Mouse (Mus musculus) embryonic facial prominence, embryonic 10.5 days (tissue): ENCODE measurements around the gene Harbi1. TPM values are rescaled to one million over a fixed set of nuclear protein-coding genes. Genes with fewer than 3 reads are reported as not detected.

Source experiments
- DNase-seq: peaks from one replicate; pipeline ENCODE4 v3.0.0-alpha.2; 2017; ENCODE audit warnings: low spot score
- H3K27ac ChIP-seq: fragments of 300-500 bp; sonication (generic); replicated peaks from 2 replicates; pipeline ENCODE4 v1.5.1; 2016; ENCODE audit warnings: mild to moderate bottlenecking
- H3K27me3 ChIP-seq: fragments of 300-500 bp; sonication (generic); replicated peaks from 2 replicates; pipeline ENCODE4 v1.6.1; 2016; ENCODE audit warnings: low read depth, mild to moderate bottlenecking; ENCODE audit not compliant: poor library complexity, severe bottlenecking
- H3K36me3 ChIP-seq: fragments of 300-500 bp; sonication (generic); replicated peaks from 2 replicates; pipeline ENCODE4 v1.6.1; 2016; ENCODE audit warnings: mild to moderate bottlenecking, moderate library complexity
- H3K4me1 ChIP-seq: fragments of 300-500 bp; sonication (generic); 2 replicates; pipeline ENCODE4 v1.6.1; 2016
- H3K4me3 ChIP-seq: fragments of 300-500 bp; sonication (generic); 2 replicates; pipeline ENCODE4 v1.5.1; 2016; ENCODE audit warnings: mild to moderate bottlenecking, moderate library complexity
- H3K9me3 ChIP-seq: fragments of 300-500 bp; sonication (generic); 2 replicates; pipeline ENCODE4 v1.6.1; 2016; ENCODE audit warnings: mild to moderate bottlenecking
- WGBS: fragments of 180-500 bp; shearing (Covaris S2); methylation state at CpG from one replicate; pipeline ENCODE4 v1.1.7; 2016; 5-methylcytosine and 5-hydroxymethylcytosine counted together
- polyA plus RNA-seq: library from polyadenylated mRNA; unstranded; fragments of >200 nt; fragmentation: Nextera tagmentation; extraction: Ambion mirVana; gene quantifications from 2 replicates; pipeline ENCODE4 v1.2.1, GENCODE M21; 2016

Gene Harbi1
- polyA plus RNA-seq: 24.8 and 26.9 TPM in 2 replicates

DNA sequence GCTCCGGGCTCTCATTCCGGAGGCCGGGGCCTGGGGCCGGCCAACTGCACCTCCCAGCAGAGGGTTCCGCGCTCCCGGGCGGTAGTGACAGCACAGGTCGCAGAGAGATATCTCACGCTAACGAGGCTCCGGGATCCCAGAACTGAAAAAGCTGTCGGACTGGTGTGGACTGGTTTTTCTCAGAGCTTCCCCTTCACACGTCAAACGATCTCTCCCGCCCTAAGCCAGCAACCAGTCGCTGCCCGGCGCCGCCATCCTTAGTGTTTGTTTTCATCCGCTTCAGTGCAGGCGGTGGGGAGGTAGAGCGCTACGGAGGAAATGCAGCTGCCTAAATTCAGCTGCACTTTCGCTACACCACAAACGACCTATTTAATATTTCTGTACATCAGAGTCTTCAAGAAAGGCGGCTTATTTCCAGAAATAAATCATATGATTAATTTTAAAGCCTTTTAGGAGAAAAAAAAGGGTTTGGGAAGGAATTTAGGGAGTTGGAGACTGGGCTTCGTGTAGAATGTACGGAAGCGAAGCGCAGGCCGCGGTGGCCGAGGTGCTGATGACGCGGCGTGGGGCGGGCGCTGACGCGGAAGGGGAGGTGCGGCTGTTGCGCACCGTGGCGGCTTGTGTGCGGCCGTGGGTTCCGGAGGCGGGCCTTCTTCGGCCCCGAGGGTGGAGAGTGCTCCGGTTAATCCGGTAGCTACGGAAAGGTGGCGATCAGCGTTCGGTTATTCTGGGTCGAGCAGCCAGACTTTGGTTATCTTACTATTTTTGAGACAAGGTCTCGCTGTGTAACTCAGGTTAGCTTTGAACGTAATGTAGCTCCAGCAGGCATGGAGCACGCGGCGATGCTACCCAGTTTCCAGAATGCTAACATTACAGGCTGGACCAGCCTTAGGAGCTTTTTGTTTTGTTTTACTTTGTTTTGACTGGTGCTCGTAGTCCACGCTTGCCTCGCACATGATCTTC is at the start of gene Harbi1, which contains the start of gene Atg13:
TSS of gene Harbi1 (plus strand) at position 581 of the 963 bp plus-strand sequence.
TSS of gene Atg13 (minus strand) at position 305 of the 963 bp plus-strand sequence.
- Histone ChIP-seq H3K27ac (peak within 1 kb of the TSS; percentile 92), H3K36me3 (peaks cover 11% of the 10 kb centered on the region; the same call in 1 of the 2 replicates)

GRCm38 (mm10) chr2:91660981-91661380 is 49.7 kb upstream of the Harbi1 start:
- Histone ChIP-seq H3K4me1 (no peaks in the 10 kb centered on the region; the same call in 1 of the 2 replicates), H3K27ac (no peak overlapping the region), H3K4me3 (no peak overlapping the region), H3K36me3 (peaks cover 93% of the 10 kb centered on the region), H3K27me3 (no peaks in the 10 kb centered on the region), H3K9me3 (no peaks in the 10 kb centered on the region)
- DNase-seq: no peak
- WGBS: 94% methylated on average over 6 of the region's 6 CpGs

More for the DNA sequence above, at the start of gene Harbi1, which contains the start of gene Atg13:
- no peaks in the 10 kb centered on the region for H3K27me3 ChIP-seq
- WGBS: under 1% methylated on average over 66 of the region's 66 CpGs
- peak within 1 kb of the TSS; percentile 94 for H3K4me3 ChIP-seq
- peak; percentile 94 for DNase-seq
- H3K9me3 ChIP-seq: no peaks in the 10 kb centered on the region
- H3K4me1 ChIP-seq: peaks cover 24% of the 10 kb centered on the region

DNA sequence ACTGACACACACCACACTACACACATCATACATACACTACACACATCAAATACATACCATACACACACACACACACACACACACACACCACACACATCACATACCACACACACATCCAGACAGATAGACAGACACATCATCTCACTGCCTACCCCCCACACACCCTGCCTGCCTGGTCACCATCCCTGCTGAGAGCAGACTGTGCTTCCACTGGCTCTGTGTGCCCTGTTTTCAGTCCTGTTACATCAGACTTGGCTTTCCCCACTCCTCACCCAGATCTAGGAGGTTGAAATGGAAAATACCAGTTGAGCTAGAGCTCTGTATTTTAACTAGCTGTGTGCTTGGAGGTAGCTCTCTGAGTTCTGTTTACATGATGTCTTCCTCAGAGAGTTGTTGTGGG is 45.9 kb upstream of the Harbi1 start:
- H3K27me3 ChIP-seq: no peaks in the 10 kb centered on the region
- no peak for DNase-seq
- no peak overlapping the region for H3K4me3 ChIP-seq
- H3K36me3 ChIP-seq: peaks cover 92% of the 10 kb centered on the region
- no peaks in the 10 kb centered on the region for H3K9me3 ChIP-seq
- no peak overlapping the region for H3K27ac ChIP-seq
- H3K4me1 ChIP-seq: 0 out of 2 replicates have a peak, but pooled peaks cover 2% of the 10 kb centered on the region

- H3K36me3 ChIP-seq: peaks cover 94% of the 10 kb centered on the region
These were observed 44.2 kb upstream of the Harbi1 start for GRCm38 (mm10) chr2:91666386-91666910.

DNA sequence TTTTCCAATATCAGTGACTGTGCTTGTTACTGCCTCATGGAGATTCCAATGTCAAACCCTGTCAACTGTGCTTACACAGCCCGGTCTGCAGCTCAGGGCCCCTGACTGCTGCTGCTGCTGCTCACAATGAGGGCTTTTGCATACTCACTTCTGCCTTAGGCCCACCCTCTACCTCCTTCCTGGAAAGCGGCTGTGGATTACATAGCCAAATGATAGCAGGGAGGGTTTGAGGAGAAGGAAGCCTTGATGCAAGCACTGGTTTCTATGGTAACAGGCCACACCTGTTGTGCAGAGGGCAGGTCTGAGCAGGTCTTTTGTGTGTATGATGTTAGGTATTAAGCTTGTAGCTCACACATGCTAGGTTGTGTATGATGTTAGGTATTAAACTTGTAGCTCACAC is 42.9 kb upstream of the Harbi1 start:
- peaks cover 93% of the 10 kb centered on the region for H3K36me3 ChIP-seq
- no peak for DNase-seq
- 79% methylated on average over 2 of the region's 2 CpGs for WGBS

More at GRCm38 (mm10) chr2:91666386-91666910, 44.2 kb upstream of the Harbi1 start:
- H3K27ac ChIP-seq: no peak overlapping the region
- no peaks in the 10 kb centered on the region for H3K9me3 ChIP-seq
- no peak overlapping the region for H3K4me3 ChIP-seq
- 95% methylated on average over 6 of the region's 6 CpGs for WGBS
- H3K27me3 ChIP-seq: no peaks in the 10 kb centered on the region
- DNase-seq: no peak
- 0 out of 2 replicates have a peak, but pooled peaks cover 2% of the 10 kb centered on the region for H3K4me1 ChIP-seq

DNA sequence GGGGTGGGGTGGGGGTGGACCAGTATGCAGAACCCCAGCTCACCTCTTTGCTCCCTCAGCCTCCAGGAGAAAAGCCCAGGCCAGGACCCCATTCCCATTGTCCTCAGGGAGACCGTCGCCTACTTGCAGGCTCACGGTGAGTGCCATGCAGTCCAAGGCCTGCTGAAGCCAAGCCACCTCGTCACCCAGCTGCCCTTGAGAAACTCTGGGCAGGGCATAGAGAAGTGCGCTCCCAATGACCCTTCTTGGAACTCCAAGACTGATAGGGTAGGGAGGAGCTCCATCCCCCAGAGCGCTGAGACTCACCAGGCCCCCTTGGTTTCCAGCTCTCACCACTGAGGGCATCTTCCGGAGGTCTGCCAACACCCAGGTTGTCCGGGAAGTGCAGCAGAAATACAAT is 41.3 kb upstream of the Harbi1 start:
- no peaks in the 10 kb centered on the region for H3K27me3 ChIP-seq
- peaks cover 93% of the 10 kb centered on the region for H3K36me3 ChIP-seq
- 0 out of 2 replicates have a peak, but pooled peaks cover 2% of the 10 kb centered on the region for H3K4me1 ChIP-seq
- H3K27ac ChIP-seq: no peak overlapping the region
- WGBS: 89% methylated on average over 8 of the region's 8 CpGs
- no peak overlapping the region for H3K4me3 ChIP-seq
- H3K9me3 ChIP-seq: no peaks in the 10 kb centered on the region
- no peak for DNase-seq

More for the DNA sequence above, 42.9 kb upstream of the Harbi1 start:
- 0 out of 2 replicates have a peak, but pooled peaks cover 2% of the 10 kb centered on the region for H3K4me1 ChIP-seq
- no peaks in the 10 kb centered on the region for H3K9me3 ChIP-seq
- H3K27me3 ChIP-seq: no peaks in the 10 kb centered on the region
- no peak overlapping the region for H3K27ac ChIP-seq
- no peak overlapping the region for H3K4me3 ChIP-seq

DNA sequence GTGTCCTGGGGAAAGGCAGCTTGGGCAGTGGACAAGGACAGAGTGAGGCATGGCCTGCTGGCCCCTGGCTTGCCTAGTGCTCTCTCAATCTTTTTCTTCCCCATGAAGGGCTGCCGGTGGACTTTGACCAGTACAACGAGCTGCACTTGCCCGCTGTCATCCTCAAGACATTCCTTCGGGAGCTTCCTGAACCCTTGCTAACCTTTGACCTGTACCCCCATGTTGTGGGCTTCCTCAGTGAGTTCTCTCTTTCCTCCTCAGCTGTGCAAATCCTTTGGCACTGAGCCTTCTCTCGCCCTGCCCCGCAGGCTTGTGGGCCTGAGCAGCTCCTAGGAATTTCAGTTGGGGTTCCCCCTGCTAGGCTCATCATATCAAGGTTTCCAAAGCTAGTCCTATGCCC is 40.6 kb upstream of the Harbi1 start:
- H3K36me3 ChIP-seq: peaks cover 93% of the 10 kb centered on the region
- no peak overlapping the region for H3K27ac ChIP-seq
- no peaks in the 10 kb centered on the region for H3K9me3 ChIP-seq
- no peak for DNase-seq
- H3K4me1 ChIP-seq: 0 out of 2 replicates have a peak, but pooled peaks cover 2% of the 10 kb centered on the region
- WGBS: 89% methylated on average over 6 of the region's 6 CpGs
- no peak overlapping the region for H3K4me3 ChIP-seq
- H3K27me3 ChIP-seq: no peaks in the 10 kb centered on the region

GRCm38 (mm10) chr2:91673587-91673986 is 37.1 kb upstream of the Harbi1 start:
- Histone ChIP-seq H3K4me1 (no peaks in the 10 kb centered on the region), H3K27ac (no peak overlapping the region), H3K4me3 (no peak overlapping the region), H3K27me3 (no peaks in the 10 kb centered on the region), H3K36me3 (peaks cover 98% of the 10 kb centered on the region), H3K9me3 (no peaks in the 10 kb centered on the region)
- DNase-seq: no peak
- WGBS: 94% methylated on average over 2 of the region's 2 CpGs

DNA sequence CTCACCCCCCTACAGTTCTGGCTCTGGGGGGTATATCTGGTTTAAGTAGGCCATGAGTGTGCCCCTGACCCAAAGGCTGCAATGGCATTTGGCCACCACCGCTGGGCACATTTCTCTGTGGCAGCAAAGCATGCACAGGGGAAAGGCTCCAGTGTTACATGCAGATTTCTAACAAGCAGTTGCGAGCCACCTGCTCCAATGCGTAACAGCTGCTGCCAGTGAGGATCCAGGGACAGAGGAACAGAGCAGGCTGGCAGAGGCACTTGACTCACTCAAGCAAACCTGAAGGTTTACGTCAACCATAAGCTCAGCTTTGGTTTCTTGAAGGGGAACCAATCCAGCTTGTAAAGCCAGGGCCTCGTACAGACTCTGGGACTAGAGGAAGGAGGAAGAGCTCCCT is 35.8 kb upstream of the Harbi1 start:
- Histone ChIP-seq H3K4me3 (no peak overlapping the region), H3K36me3 (peaks cover 98% of the 10 kb centered on the region), H3K9me3 (no peaks in the 10 kb centered on the region), H3K4me1 (no peaks in the 10 kb centered on the region), H3K27me3 (no peaks in the 10 kb centered on the region), H3K27ac (no peak overlapping the region)
- 94% methylated on average over 5 of the region's 5 CpGs for WGBS
- DNase-seq: no peak

DNA sequence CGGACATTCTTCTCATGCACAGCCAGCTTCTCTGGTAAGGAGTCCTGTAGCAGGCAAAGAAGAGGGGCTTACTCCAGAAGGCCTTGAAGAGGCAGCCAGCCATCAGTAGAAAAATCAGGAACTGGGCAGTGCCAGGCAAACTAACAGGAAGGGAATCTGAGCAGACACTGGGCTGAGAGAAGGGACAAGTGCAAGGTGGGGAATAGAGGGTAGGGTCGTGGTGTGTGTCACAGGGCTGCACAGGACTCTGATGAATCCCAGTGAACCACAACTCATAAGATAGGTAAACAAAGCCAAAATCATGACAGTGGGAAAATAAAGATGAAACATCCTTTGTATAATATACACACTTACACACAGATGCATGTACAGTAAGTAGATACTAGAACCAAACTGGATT is 34.2 kb upstream of the Harbi1 start:
- Histone ChIP-seq H3K27me3 (no peaks in the 10 kb centered on the region), H3K9me3 (no peaks in the 10 kb centered on the region), H3K36me3 (peaks cover 98% of the 10 kb centered on the region), H3K4me3 (no peak overlapping the region), H3K27ac (no peak overlapping the region), H3K4me1 (no peaks in the 10 kb centered on the region)
- WGBS: 88% methylated on average over 2 of the region's 2 CpGs
- no peak for DNase-seq

DNA sequence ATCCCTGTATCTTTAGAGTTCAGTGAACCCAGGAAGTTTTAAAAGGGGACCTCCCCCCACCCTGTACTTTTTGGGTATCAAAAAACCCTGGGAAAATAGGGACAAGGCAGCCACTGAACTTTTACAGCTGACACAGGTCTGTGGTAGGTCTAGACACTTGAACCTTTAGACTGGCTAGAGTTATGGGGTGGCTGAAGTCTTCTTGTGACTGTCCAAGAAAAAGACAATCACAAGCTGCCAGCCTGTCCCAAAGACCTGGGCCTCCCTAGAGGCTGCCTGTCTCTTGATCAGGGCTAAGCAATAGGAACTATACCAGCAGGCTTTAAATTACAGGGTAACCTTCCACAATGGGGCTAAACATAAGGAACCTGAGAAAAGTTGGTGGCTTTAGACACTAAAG is 33.7 kb upstream of the Harbi1 start:
- Histone ChIP-seq H3K4me1 (no peaks in the 10 kb centered on the region), H3K9me3 (no peaks in the 10 kb centered on the region), H3K36me3 (peaks cover 98% of the 10 kb centered on the region), H3K27me3 (no peaks in the 10 kb centered on the region), H3K27ac (no peak overlapping the region), H3K4me3 (no peak overlapping the region)
- DNase-seq: no peak

- Histone ChIP-seq H3K4me3 (no peak overlapping the region), H3K27me3 (no peaks in the 10 kb centered on the region), H3K27ac (no peak overlapping the region), H3K9me3 (no peaks in the 10 kb centered on the region), H3K36me3 (peaks cover 84% of the 10 kb centered on the region), H3K4me1 (no peaks in the 10 kb centered on the region)
- peak; percentile 31 for DNase-seq
- 68% methylated on average over 4 of the region's 4 CpGs for WGBS
These were observed 27.8 kb upstream of the Harbi1 start for GRCm38 (mm10) chr2:91682850-91683249.
